Mouse (Mus musculus) kidney, adult 2 months (tissue): ENCODE results near the gene Ndufa4l2. TPM values are rescaled to one million over a fixed set of nuclear protein-coding genes. Genes with fewer than 3 reads are reported as not detected.
A peak's percentile ranks its signal among the peaks of the same experiment; 100 is the strongest.

Source experiments
- DNase-seq: peaks from one replicate; pipeline ENCODE4 v3.0.0; 2021
- H3K27ac ChIP-seq: fragments of 200-500 bp; 2 replicates; pipeline ENCODE4 v1.5.1; 2012; ENCODE audit warnings: low read depth, low read length, control low read depth, inconsistent platforms; ENCODE audit not compliant: insufficient read depth
- H3K27me3 ChIP-seq: fragments of 200-500 bp; replicated peaks from 2 replicates; pipeline ENCODE4 v1.6.1; 2012; ENCODE audit warnings: mild to moderate bottlenecking, moderate library complexity, low read length, inconsistent platforms; ENCODE audit not compliant: control insufficient read depth, insufficient read depth
- H3K36me3 ChIP-seq: fragments of 200-500 bp; 2 replicates; pipeline ENCODE4 v1.6.1; 2012; ENCODE audit warnings: mild to moderate bottlenecking, moderate library complexity, low read length, inconsistent platforms; ENCODE audit not compliant: control insufficient read depth, insufficient read depth
- H3K4me1 ChIP-seq: fragments of 200-500 bp; 2 replicates; pipeline ENCODE4 v1.6.1; 2011; ENCODE audit warnings: low read length; ENCODE audit not compliant: control insufficient read depth, insufficient read depth
- H3K4me3 ChIP-seq: fragments of 200-500 bp; 2 replicates; pipeline ENCODE4 v1.5.1; 2011; ENCODE audit warnings: mild to moderate bottlenecking, low read depth, low read length, control low read depth; ENCODE audit not compliant: insufficient read depth
- CTCF ChIP-seq: fragments of 200-500 bp; conservative IDR thresholded peaks from 2 replicates; pipeline ENCODE4 v1.5.1; 2011; ENCODE audit warnings: low read depth, mild to moderate bottlenecking, control low read depth, low read length, moderate library complexity, mixed read lengths; ENCODE audit not compliant: insufficient read depth, insufficient read length
- POLR2A ChIP-seq: fragments of 200-500 bp; IDR thresholded peaks from one replicate; pipeline ENCODE4 v1.6.1; 2011; ENCODE audit warnings: low read depth, low read length, control low read depth
- WGBS: fragments of 180-500 bp; shearing (Covaris S2); methylation state at CpG from one replicate; pipeline ENCODE4 v1.1.7; 2018; 5-methylcytosine and 5-hydroxymethylcytosine counted together
- polyA plus RNA-seq: library from polyadenylated mRNA; depleted of rRNA; stranded (reverse); fragments of >200 nt; gene quantifications from 2 replicates; pipeline ENCODE4 v1.2.3, GENCODE M21; 2012

Gene Ndufa4l2
- polyA plus RNA-seq, 1 experiment = 24.4 TPM

DNA sequence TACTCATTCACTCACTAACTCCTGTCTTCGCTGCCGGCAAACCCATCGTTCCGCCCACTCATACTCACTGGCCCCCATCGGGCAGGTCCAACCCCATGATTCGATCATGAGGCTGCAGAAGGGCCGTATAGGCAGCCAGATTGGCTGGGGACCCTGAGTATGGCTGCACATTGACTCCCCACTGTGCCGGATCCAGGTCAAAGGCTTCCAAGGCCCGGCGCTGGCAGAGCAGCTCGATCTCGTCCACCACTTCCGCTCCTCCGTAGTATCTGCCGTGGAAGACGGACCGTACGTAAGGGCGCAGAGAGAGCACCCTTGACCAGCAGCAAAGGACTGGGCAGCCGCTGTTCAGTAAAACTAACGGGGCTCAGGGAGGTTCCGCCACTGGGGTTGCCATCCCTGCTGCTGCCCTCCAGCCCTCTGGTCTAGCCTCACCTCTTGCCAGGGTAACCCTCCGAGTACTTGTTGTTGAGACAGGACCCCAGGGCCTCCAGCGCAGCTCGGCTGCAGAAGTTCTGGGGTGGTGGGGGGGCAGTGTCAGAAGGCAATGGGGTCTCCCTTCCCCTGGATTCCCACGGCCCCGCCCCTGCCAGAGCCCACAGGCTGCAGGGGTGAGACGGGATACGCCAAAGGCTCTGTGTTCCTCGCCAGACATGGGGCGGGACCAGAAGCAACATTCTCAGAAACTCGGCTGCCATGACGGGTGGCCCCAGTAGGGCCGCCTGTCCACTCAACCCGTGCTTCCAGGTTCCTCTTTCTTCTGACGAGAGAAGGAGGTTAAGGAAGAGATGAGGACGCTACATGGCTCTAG, 5.3 kb downstream of the Ndufa4l2 start:
- TF ChIP-seq POLR2A (no peak), CTCF (no peak)
- H3K4me1 ChIP-seq = peaks cover 15% of the 10 kb centered on the region; the same call in 1 of the 2 replicates
- 0 out of 2 replicates have a peak, but pooled peaks cover under 1% of the 10 kb centered on the region for H3K27me3 ChIP-seq
- peak overlapping the region; percentile 80; the same call in 1 of the 2 replicates for H3K27ac ChIP-seq
- H3K4me3 ChIP-seq = peak overlapping the region; percentile 42; the same call in 1 of the 2 replicates
- no peak for DNase-seq
- 85% methylated on average over 37 of the region's 37 CpGs for WGBS
- H3K36me3 ChIP-seq = 0 out of 2 replicates have a peak, but pooled peaks cover 1% of the 10 kb centered on the region

DNA sequence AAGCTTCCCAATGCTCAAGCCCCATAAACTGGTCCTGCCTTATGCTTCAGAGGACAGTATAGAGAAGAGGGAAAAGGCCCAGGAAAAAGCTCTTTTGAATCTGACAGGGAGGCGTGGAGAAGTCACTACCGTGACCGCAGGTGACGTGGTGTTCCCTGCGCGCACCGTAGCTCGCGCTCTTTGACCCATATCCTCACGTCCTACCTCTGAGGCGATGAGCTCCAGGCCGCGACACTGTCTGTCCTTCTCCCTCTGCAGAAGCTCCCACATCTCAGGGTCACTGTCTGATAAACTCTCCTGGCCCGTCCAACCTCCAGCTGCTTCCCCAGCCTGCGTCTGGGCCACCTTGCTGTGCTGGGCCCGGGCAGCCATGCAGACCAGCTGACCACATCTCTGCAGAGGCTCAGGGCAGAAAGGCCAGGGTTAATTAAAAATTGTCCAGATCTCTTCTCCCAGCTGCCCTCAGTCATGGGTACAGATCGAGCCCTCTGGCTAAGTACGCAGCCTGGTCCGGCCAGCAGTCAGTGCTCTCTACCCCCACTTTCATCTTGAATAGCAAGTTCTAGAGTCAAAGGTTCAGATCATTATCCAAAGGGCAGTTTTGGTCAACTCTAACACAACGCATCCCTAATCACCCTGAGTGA, 6.1 kb downstream of the Ndufa4l2 start:
- H3K4me1 ChIP-seq = peaks cover 14% of the 10 kb centered on the region; the same call in 1 of the 2 replicates
- 0 out of 2 replicates have a peak, but pooled peaks cover 1% of the 10 kb centered on the region for H3K27me3 ChIP-seq
- H3K27ac ChIP-seq = peak overlapping the region; percentile 92
- peak; percentile 89 for DNase-seq
- 0 out of 2 replicates have a peak, but pooled peaks cover 1% of the 10 kb centered on the region for H3K36me3 ChIP-seq
- peak overlapping the region; percentile 98 for H3K4me3 ChIP-seq
- 49% methylated on average over 20 of the region's 20 CpGs for WGBS
- TF ChIP-seq POLR2A = no peak
- TF ChIP-seq CTCF = no peak

DNA sequence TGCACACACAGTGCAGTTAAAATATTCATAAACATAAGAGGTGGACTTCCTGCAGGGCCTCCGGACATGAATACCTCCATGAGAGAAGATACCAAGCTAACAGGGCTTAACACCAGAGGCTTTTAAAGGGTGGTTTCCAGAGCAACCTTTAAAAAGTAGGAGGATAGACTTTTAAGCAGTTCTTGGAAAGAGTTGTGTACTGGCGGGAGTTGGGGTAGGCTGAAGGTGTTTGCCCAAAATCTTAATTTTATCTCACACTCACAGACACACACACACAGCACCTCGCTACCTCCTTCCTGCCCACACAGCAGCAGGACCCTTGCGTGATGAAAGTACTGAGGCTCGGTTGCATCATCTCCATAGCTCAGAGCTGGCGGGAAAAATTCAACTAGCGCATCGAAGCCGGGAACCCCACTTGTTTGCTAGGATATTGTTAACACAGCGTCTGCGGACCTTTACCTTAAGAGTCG, 6.9 kb downstream of the Ndufa4l2 start:
- 5% methylated on average over 12 of the region's 12 CpGs for WGBS
- peak overlapping the region; percentile 92 for H3K27ac ChIP-seq
- TF ChIP-seq CTCF (no peak), POLR2A (no peak)
- H3K4me1 ChIP-seq = peaks cover 9% of the 10 kb centered on the region; the same call in 1 of the 2 replicates
- 0 out of 2 replicates have a peak, but pooled peaks cover 1% of the 10 kb centered on the region for H3K36me3 ChIP-seq
- H3K4me3 ChIP-seq = peak overlapping the region; percentile 98
- peaks cover 1% of the 10 kb centered on the region; the same call in 1 of the 2 replicates for H3K27me3 ChIP-seq
- DNase-seq = no peak

DNA sequence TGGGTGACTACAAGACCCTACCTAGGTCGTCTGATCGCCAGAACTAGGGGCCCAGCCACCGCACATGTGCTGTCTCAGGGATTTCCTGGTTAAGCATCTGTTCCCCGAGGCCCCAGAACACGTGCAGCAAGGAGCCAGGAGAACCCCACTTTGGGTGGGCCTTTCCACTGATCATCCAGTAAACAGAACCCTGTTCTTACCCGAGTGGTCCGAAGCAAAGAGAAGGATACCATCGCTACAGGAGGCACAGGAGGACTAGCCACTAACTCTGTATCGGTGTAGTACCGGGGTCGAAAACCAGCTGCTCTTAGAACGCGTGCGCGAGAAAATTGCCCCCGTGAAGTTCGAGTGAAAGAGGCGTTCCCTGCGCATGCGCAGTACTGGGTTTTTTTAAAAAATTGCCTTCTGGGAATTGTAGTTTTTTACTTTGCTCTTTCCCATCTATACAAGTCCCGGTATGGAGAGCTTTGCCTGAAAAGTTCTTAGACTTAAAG, 7.4 kb downstream of the Ndufa4l2 start, which contains the start of gene Shmt2:
Gene Shmt2, minus strand, starts transcription at position 357 of the 494 bp plus-strand sequence.
- H3K4me1 ChIP-seq = peaks cover 6% of the 10 kb centered on the region; the same call in 1 of the 2 replicates
- TF ChIP-seq POLR2A (no peak), CTCF (no peak)
- peak; percentile 91 for DNase-seq
- H3K27me3 ChIP-seq = peaks cover 1% of the 10 kb centered on the region; the same call in 1 of the 2 replicates
- peak within 1 kb of the TSS; percentile 92 for H3K27ac ChIP-seq
- under 1% methylated on average over 21 of the region's 21 CpGs for WGBS
- peak within 1 kb of the TSS; percentile 98 for H3K4me3 ChIP-seq
- 0 out of 2 replicates have a peak, but pooled peaks cover 1% of the 10 kb centered on the region for H3K36me3 ChIP-seq

DNA sequence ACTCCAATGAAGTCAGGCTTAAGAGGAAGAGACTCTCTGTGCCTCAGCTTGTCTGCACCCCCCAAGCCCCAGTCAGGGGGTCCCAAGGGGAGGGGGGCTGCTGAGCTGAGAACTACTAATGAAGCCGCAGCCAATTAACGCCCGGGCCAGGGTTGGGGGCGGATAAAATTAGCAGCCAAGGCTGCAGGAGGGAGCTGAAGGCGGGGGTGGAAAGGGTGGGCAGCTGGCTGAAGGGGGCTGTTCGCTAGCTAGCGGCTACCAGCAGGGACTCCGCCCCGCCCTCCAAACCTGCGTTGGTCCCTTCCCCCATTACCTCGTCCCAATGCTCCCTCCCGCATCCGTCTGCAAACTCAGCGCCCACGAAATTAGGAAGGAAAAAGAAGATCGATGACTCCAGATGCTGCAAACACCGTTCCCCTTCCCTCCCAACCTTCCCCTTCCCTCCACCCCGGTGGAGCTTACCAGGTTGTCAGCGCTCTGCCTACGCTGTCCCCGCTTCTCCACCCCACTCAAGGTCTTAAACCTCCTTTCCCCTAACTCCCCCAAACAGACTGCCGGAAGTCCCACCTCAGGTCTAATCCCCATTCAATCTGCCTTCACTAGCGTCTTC, 10.0 kb downstream of the Ndufa4l2 start:
- no peaks in the 10 kb centered on the region for H3K36me3 ChIP-seq
- TF ChIP-seq POLR2A = no peak
- TF ChIP-seq CTCF = no peak
- DNase-seq = no peak
- H3K27me3 ChIP-seq = peaks cover 1% of the 10 kb centered on the region; the same call in 1 of the 2 replicates
- WGBS = 23% methylated on average over 23 of the region's 23 CpGs
- no peak overlapping the region for H3K4me3 ChIP-seq
- no peak overlapping the region for H3K27ac ChIP-seq
- peaks cover 6% of the 10 kb centered on the region; the same call in 1 of the 2 replicates for H3K4me1 ChIP-seq

DNA sequence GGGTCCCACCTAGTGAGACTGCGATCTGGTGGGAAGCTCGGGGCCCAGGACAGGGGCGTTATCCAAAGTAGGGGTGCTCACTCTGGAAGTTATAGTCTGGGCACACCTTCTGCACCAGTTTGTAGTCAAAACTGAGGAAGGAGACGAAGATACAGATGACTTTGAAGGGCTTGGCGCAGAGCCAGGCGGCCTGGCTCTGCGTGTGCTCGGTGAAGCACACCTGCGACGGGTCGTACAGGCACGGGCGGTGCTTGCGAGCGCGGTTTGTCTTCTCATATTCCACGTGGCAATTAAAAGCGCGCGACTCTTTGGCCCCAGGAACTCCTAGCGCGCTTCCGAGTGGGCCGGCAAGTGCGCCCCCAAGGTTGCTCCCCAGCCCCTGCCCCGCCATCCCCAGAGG, 11.3 kb downstream of the Ndufa4l2 start:
- peaks cover 6% of the 10 kb centered on the region; the same call in 1 of the 2 replicates for H3K4me1 ChIP-seq
- H3K36me3 ChIP-seq = no peaks in the 10 kb centered on the region
- DNase-seq = no peak
- H3K4me3 ChIP-seq = 0 out of 2 replicates have a peak overlapping the region, but pooled peaks have one; percentile 0
- H3K27me3 ChIP-seq = peaks cover 3% of the 10 kb centered on the region; the same call in 1 of the 2 replicates
- TF ChIP-seq CTCF (no peak), POLR2A (no peak)
- no peak overlapping the region for H3K27ac ChIP-seq
- 3% methylated on average over 26 of the region's 26 CpGs for WGBS
